Mouse (Mus musculus) common myeloid progenitor, adult 5-6 weeks (primary cell): ENCODE data around the gene Pcgf1. TPM values are rescaled to one million over a fixed set of nuclear protein-coding genes. Genes with fewer than 3 reads are reported as not detected.

Experiments used
- ATAC-seq: replicated peaks from 2 replicates; pipeline ENCODE4 v1.8.0; 2016; ENCODE audit warnings: low read depth, mild to moderate bottlenecking, moderate TSS enrichment, inconsistent platforms; ENCODE audit not compliant: poor library complexity, severe bottlenecking
- total RNA-seq: library from RNA; stranded (forward); fragments of 200-1000, 187-1606 nt; gene quantifications from 2 replicates; pipeline ENCODE4 v1.2.3, GENCODE M21; 2017

The Pcgf1 gene
- 9.3 and 16.8 TPM in 2 replicates for total RNA-seq

DNA sequence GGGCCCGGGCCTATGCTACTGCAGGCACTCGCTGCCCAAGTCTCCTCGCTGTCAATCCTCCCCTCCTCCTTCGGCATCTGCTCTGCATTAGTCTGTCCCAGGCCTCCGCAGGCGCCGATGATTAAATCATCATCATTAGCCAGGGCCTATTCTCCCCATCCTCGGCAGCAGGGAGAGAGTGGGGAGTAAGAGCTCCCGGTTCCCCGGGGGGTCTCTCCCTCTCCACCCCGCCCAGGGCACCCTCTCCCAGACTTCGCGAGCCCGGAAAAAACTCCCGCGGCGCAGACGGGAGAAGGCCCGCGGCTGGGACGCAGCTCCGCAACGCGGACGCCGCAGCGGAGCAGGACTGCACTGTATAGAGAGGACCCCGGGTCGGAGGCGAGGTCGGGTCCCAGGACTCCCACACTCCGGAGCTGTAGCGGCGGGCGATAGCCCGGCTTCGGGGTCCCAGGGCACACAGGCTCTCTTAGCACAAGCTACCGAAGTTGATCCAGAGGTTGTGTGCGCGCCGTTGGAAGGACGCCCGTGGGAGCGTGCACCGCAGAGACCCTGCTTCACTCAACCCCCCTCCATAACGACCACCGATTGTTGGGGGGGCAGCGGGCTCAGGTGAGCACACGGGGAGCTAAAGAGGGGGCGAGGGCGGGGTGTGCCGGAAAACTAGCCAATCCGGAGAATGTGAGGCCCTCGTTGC is at the start of gene Pcgf1:
TSS of gene Pcgf1 (plus strand) at position 240 of the 694 bp plus-strand sequence.
- ATAC-seq = no peak; the same call in none of the 2 replicates

DNA sequence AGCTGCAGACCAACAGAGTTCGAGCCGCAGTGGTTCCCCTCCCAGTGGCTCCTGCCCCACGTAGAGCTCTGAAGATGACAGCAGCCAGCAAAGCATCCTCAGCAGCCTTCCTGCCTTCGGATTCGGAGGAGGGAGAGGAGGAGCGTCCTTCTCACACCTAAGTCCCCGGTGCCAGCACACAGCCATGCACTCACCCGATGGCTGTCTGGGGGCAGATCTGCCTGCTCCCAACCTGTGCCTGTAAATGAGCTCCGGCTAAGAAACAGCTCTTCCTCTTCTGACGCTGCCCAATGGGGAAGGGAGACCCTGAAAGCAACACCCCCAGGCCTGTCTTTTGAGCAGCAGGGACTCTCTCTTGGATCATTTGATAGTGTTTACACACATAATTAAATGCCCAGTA is 47.9 kb upstream of the Pcgf1 start:
- ATAC-seq = no peak

DNA sequence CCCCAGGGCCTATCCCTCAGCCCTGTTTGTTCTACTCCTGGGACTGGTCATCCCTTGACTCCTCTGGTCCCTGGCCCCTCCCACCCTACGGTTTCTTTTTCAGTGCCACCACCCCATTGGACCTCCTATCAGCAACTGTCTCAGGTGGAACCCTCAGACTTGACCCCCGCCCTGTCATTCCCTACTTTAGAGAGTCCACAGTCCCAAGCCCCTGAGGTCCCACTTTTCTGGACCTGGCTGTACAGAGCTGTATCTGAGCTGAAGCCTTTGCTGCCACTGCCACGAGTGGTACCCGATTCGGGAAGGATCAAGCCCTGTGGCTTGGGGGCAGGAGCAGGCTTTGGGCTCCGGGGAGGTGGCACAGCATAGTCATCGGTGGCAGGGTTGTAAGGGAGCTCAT is 46.6 kb upstream of the Pcgf1 start:
- ATAC-seq = no peak

DNA sequence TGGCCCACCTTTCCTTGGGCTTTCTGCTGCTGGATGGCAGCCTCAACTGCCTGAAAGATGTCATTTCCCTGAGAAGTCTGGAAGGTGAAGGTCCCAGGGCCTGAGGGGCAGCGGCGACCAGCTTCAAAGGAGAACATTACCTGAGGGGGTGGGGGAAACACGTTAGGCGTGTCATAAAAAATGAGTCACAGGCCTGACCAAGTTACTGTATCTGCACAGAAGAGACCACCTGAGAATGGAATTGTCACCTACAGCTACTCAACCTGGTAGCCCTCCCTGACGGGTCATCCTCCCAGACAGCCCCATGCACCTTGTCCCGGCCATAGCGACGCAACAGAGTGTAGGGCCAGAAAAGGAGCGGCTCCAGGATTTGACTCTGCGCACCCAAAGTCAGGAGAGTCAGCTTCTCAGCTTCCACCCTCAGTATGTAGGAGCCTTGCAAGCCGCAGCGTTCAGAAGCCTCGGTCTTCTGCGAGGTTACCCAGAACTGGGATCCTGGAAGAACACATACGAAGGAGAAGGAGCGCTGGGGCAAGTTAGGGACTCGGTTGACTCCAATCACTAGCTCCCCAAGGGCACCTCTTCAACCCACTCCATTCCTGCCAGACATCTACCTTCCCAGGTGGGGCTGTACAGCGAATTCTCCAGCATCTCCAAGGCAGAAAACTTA is 45.6 kb upstream of the Pcgf1 start:
- no peak for ATAC-seq

DNA sequence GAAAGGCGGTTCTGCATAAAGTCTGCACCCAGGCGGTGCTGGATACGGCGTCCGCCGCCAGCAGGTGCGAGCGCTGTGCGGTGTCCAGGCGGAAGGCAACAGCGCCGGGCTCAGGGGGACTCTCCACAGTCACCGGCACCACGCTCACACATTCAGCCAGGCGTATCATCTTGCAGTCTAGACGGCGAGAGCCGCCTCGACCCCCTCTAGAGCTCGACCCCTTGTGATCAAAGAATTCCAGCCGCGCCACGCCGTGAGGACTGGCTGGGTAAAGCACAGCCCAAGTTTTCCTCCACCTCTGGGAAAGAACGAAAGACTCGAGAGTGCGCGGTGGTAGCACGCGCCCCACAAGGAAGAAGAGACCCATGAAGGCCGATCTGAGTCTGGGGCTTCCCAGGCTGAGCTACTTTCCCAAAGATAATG is 44.9 kb upstream of the Pcgf1 start:
- ATAC-seq = peak; percentile 60

DNA sequence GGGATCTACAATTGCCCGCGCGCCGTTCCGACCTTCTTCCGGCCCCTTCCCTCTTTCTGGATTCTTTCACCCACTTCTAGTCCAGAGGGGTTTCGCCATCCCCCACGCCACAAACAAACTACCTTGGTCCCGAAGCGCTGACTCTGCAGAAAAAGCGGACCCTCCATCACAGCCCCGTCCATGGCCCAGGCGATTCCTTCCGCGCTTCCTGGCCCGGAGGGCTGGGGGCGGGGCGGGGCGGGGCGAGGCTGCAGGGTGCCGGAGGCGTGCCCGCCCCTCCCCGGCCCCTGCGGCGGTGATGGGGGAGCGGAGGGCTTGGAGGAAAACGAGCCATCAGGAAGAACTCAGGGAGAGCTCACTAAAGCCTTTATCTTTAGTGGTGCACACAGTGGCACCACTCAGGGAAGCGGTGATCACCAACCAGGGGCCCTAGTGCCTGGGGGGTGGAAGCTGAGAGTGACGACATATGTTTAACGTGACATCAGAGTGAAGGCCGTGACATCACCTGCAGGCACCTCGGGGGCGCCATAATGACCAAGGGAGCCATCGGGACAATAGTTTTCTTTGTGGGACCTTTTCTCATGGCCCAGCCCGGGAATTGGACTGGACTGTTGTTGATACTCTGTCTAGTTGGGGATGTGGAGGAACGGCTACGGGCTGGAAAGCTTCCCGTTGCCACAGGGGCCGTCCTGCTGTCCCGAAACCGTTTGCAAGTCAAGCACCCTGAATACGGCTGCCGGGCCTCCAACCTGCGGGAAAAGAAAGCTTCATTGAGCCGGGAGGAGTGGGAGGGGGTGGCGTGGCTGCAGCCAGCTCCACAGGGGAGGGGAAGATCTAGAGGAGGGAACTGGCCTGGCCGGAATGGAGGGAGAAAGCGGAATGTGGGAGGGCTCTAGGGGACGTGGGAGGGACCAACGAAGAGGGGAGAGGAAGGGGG is 44.2 kb upstream of the Pcgf1 start, which contains the start of the genes Dok1 and Loxl3:
TSS of gene Dok1 (minus strand) at position 223 of the 937 bp plus-strand sequence.
TSS of gene Loxl3 (plus strand) at position 925 of the 937 bp plus-strand sequence.
- peak; percentile 65 for ATAC-seq

DNA sequence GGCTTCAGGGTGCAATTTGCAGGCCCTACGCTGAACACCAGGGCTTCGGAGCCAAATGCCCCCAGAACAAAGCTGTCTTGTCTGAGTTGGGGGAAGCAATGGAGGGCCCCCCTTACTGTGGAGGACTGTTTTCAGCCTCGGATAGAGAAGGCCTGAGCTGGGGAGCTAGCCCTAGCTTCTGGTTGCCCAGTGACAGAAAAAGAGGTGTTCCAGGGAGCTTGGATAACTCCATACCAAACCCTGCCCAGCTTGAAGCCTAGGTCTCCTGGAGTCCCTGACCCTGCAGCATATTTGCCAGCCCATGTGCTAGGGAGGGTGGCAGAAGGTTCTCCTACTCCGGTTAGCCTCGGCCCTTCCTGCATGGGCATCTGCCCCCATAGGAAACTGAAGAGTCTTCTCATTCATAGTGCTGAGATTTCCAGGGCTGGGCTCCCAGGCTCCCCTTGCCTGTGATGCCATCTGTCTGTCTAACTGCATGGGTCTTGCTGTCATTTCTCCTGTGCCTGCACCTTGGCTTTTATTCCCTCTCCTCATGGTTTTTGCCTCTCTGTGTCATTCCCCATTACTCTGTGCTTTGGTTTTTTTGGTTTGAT is 43.1 kb upstream of the Pcgf1 start:
- no peak for ATAC-seq

DNA sequence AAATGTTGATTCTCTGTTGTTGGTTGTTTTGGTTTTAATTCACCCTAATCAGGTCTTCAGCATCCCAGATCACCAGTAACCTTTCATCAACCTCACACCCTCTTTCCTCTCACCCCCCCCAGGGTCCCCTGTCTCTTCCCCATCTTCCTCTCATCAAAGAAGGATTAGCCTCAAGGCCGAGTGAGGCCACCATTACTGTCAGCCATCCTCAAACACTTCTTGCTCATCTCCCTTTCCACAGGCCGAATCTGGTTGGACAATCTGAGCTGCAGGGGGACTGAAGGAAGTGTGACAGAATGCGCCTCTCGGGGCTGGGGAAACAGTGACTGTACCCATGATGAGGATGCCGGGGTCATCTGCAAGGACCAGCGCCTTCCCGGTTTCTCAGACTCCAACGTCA is 40.5 kb upstream of the Pcgf1 start:
- ATAC-seq = no peak

DNA sequence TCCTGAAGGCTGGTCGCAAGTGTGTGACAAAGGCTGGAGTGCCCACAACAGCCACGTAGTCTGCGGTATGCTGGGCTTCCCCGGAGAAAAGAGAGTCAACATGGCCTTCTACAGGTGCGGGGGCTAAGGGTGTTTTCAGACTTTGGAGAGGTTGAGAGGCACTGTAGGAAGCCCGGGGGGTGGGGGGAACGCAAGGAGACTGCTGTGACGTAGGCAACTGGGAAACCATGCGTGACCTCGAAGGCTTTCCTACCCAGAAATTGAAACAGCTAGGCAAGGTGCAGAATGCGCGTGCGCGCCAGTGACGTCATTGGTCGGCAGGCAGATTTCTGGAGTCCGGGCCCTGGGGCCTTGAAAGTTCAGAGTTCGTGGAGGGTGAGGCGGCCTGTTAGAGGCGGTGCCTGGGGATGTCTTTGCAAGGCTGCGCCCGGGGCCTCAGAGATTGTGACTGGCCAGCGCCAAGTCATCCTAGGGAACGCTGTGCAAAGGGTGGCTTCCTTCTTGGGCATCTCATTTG is 39.1 kb upstream of the Pcgf1 start:
- peak; percentile 84 for ATAC-seq

DNA sequence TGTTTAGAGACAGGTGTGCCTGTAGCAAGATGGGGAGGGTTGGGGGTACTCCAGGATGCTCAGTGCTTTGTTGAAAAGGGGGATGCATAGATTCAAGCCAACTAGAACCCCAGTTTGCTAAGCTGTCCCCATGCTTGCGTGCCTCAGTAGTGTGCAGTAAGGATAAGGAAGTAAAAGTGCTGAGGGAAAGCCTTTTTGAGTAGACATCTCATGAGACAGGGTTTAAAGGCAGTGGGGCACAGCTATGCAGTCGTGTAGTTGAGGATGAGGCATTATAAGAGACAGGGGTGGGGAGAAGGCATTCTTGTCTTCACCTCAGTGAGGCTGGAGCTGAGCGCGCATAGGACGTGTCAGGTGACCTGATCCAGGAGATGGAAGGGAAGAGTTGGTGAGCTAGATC is 37.1 kb upstream of the Pcgf1 start:
- ATAC-seq = no peak

DNA sequence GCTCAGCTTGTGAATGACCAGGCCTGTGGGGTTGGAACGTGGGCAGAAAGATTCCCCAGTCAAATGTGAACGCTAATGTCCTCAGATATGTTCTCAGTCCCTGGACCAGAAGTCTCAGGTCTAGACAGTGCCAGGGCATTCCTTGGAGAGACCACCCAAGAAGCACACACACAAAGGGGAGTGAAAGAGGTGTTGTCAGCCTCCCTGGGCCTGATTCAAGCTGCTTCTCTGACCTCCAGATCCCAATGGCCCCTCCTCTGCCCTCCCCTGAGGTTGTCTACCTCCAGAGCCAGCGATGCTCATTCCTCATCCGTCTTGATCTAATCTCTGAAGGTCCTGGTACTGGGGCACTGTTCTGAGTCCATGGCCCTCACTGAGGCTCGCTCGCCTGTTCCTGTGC is 34.1 kb upstream of the Pcgf1 start:
- ATAC-seq = no peak

DNA sequence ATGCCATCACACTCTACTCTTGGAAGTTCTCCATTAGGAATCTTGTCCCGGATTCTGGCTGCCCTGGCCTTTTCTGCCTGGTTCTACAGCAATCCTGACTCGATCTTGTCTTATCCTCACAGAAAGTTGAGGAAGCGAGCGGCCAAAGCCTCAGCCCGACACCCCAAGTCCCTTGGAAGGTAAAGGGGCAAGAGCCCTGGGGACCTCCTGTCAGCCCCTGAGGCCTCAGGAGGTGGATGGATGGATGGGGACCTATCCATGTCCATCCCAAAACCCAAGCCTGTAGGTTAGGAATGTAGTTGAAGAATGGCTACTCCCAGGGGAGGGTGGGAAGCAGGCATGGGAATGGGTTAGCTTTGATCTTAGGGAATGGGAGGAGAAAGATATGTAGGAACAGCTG is 33.7 kb upstream of the Pcgf1 start:
- no peak for ATAC-seq

DNA sequence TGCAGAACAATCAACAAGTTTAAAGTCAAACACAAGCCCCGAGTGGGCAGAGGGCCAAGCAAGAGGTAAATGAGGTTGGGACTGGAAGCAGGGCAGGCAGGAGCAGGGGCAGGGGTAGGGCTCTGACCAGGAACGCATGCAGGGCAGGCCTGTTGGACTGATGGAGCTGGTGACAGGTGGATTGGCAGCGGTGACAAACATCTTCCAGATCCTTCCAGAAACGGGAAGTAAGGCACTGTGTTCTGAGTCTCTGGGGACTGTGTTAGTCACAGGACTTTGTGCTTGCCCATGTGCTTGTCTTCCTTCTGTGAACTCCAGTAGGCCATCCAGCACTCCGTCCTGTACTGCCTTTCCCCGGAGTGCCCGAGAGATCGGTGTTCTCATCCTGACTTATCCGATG is 32.9 kb upstream of the Pcgf1 start:
- peak; percentile 71 for ATAC-seq

DNA sequence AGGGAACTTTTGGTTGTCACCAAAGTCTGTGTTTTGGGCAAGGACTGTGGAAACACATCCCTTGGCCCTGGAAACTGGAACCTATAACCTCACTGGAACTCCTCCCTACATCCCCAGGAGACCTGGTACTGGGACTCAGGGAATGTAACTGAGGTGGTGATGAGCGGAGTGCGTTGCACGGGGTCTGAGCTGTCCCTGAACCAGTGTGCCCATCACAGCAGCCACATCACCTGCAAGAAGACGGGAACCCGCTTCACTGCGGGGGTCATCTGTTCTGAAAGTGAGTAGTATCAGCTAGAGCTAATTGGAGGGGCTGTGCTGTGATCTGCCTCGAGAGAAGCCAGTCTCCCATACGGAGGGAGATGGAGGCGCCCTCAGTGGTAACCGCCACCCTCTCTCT is 28.3 kb upstream of the Pcgf1 start:
- no peak for ATAC-seq

DNA sequence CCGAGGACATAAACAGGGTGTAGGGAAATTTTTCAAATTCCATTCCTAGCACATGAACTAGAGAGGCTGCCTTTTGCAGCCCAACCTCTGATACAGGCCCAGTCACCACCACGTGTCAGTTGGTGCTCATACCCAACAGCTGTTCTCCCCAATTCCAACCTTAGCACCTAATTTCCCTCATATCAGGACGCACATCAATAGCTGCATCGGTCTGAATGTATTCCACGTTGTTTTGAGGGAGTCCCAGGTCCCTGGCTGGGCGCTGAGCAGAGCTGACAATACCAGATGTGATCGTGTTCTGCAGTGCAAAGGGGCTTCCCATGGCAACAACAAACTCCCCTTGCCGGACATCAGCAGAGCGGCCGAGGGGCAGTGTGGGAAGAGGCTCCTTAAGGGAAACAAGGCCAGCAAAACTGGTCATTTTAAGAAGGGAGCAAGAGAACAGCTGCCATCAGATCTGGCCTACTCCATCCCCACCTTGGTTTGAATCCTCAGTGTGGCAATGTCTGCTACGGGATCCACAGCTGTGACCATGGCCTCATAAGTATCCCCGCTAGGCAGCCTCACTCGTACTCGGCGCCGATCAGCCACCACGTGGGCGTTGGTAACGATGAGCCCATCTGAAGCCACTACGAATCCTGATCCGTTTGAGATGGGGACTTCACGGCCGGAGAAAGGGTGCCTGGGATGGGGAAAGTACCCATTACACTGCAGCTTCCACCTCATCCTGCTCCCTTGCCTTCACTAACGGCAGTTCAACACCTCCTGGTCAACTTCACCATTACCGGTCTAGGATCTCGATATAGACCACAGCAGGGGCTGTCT is 24.3 kb upstream of the Pcgf1 start:
- ATAC-seq = peak; percentile 17

DNA sequence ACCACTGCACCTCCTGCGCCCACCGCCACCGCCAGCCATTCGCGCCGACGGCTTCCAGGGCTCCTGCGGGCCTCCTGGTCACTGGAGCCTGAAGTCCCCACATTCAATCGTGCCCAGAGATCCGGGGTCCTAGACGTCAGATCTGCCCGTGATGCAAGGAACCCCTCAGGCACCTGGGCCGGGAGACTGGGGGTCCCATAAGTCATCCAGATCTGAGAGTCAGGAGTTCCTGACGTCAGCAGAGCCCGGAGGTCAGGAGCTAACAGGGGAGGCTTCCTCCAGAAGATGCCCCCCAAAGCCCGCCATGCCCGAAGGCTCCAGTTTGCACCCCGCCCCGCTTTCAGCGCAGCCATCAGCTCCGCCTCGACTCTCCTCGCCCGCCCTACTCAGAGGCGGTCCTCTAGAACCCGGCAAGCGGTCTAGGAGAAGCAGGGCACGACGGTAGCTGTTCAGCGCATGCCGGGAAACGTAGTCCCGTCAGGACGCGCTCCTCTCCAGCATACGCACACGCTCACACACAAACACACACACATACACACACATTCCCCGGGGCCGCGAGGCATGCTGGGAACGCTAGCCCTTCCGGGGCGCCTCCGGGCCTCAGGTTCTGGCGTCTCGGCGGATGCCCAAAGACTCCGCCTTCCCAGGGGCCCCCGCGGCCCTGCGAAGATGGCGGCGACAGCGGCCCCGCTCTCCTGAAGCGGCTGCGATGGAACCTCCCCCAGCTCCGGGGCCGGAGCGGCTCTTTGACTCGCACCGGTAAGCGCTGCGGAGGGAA is 23.4 kb upstream of the Pcgf1 start, which contains the start of gene Aup1:
TSS of gene Aup1 (plus strand) at position 448 of the 778 bp plus-strand sequence.
- ATAC-seq = peak; percentile 89

DNA sequence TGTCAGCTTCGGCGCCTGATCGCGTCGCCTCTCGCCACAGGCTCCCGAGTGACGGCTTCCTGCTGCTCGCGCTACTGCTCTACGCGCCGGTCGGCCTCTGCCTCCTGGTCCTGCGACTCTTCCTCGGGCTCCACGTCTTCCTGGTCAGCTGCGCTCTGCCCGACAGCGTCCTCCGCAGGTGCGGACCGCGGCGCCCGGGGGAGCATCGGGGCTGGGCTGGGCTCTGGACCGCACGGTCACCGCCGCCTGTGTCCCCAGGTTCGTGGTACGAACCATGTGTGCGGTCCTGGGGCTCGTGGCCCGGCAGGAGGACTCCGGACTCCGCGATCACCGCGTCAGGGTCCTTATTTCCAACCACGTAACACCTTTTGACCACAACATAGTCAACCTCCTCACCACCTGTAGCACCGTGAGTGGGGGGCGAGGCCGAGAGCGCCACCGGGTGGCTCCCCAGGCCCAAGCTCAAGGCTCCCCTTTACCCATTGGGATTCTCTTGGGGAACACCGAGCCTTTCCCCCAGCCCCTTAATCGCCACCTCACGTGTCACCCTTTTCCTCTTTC is 22.7 kb upstream of the Pcgf1 start, which contains the start of gene Htra2:
TSS of gene Htra2 (minus strand) at position 403 of the 561 bp plus-strand sequence.
- ATAC-seq = no peak

DNA sequence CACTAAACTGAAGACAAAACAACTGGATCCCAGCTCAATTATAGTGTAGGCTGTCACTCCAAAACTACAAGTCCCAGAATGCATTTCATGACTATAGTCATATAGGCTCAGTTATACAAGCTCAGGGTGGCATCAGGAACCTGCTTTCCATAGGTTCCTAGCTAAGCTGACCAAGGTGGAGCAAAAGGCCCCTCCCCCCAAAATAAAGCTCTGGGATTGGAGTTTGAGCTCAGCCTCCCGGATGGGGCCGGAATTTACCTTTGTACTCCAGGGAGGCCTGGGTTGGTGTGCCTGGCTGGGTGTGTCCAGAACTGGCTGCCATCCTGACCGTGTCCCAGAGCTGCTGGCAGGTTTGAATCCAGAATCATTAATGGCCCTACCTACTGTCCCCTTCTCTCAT is 19.9 kb upstream of the Pcgf1 start, which contains the start of gene Dqx1:
TSS of gene Dqx1 (plus strand) at position 55 of the 400 bp plus-strand sequence.
- ATAC-seq = no peak
